Mouse (Mus musculus) embryonic stem cell, embryonic (primary cell): ENCODE results near the gene Slc30a7.

Experiments
- CTCF ChIA-PET, 4 experiments: fragments of 300-600 bp in 2 of 4; fragments of 350-600 bp in 2 of 4; sonication (Branson Sonifier 250); formaldehyde crosslinking; loops; one replicate each; lab custom pipeline; 2022; ENCODE audit warnings: inconsistent platforms in 2 of 4; lab: Charles Lee
- POLR2A ChIA-PET, 4 experiments: fragments of 300-600 bp in 2 of 4; fragments of 350-600 bp in 2 of 4; sonication (Branson Sonifier 250); formaldehyde crosslinking; loops; one replicate each; lab custom pipeline; 2022; ENCODE audit warnings: antibody characterized with exemption in 4 of 4, inconsistent platforms in 1 of 4; lab: Charles Lee

The Slc30a7 gene

DNA sequence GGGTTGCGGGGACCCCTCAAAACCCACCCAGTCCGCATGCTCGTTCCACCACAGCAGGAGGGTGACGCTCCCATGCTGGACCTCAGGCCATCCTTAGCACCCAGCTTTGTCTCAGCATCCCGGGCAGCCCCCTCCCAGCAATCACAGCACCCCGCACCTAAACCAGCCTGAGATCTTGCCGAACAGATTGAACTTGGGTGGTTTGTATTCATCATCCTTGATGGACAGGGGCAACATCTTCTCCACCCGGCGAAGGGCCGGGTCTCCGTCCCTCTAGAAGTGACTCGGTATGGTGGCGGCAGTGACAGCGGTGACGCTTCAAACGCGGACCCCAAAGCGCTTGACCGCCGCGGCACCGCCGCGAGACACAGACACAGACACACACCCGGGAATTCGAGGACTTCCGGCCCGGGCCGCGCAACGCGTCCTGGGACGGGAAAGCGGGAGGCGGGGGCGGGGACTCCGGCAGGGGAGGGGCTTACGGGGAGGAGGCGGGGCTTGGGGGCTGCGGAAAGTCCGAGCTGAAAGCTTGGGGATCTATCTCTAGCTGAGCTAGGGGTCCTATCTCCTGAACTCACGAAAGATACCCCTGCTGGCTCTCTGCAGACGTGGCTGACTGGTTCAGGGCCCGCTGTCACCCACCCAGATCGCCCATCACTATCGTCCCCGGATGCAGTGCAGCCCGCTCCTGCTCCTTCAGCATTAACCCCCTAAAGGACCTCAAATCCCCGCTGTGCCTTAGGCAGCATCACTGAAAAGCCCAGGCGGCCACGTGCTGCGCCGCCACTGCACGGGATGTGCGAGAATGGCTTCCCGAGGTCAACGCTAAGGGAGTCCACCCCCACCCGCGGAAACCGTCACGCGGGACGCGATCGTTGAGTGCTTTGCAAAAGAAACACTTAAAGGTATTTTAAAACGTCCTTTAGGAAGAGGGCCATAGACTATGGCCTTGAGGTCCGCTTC lies at the start of gene Slc30a7, which contains the start of gene Extl2:
TSS of gene Slc30a7 (minus strand) at position 429 of the 963 bp plus-strand sequence.
TSS of gene Extl2 (plus strand) at position 485 of the 963 bp plus-strand sequence.
- ChIA-PET POLR2A (interaction anchor here in 3 of 4 experiments (0.5 to 3.6 kb wide), 39 partner anchors 9 to 854 kb away, joined by 3 to 22 read pairs (median 3); partner anchors contain the start of genes Dph5 (in 2 of the 3), Gpr88 (in 1 of the 3) and Sass6 (in 1 of the 3)), CTCF (interaction anchor here in 3 of 4 experiments (0.6 to 1.7 kb wide), 6 partner anchors 12 to 333 kb away, joined by 3 to 11 read pairs (median 3); no protein-coding TSS in a partner anchor)

- POLR2A ChIA-PET = no interaction called here
Measured at GRCm38 (mm10) chr3:116047034-116047433, 39.8 kb upstream of the Slc30a7 start.

GRCm38 (mm10) chr3:116046000-116046399 lies 38.8 kb upstream of the Slc30a7 start:
- POLR2A ChIA-PET = no interaction called here
- CTCF ChIA-PET = no interaction called here

More at GRCm38 (mm10) chr3:116047034-116047433, 39.8 kb upstream of the Slc30a7 start:
- CTCF ChIA-PET = no interaction called here

DNA sequence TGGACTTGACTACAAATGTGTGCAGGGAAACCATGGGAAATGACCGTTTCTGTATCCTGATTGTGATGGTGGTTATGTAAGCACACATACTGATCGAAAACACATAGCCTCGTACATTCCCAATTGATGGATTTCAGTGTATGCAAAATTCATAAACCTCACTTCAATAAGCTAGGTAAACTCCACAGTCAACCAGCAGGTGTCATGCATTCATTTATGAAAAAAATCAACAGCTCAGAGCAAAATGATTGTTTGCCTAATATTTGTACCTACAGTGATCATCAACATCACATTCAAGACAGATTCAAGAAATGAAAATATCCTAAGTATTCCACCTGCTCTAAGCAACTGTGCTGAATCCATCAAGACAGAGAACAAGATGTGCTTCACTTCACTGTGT lies 33.6 kb upstream of the Slc30a7 start:
- ChIA-PET POLR2A (no interaction called here), CTCF (interaction anchor here in 2 of 4 experiments (1.0 to 2.5 kb wide), 2 partner anchors 197 to 287 kb away, joined by 3 to 11 read pairs; no protein-coding TSS in a partner anchor)

DNA sequence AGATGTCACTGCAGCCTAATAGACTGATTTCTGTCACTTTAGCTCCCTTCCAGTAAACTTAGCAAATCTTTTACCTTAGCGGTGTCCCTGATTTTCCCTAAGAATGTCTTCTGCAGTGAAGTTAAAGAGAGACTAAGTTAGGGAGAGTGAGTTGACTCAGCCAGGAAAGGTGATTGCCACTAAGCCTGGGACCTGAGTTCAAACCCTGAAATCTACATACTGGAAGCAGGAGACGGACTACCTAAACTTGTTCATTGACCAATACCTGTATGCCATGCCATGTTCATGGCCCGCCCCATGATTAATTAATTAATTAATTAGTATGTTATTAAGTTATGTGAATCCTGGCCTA lies 26.6 kb upstream of the Slc30a7 start:
- POLR2A ChIA-PET = interaction anchor here in 3 of 4 experiments (0.6 to 1.0 kb wide), 4 partner anchors 14 to 298 kb away, joined by 3 read pairs; partner anchors contain the start of genes Extl2 (in 1 of the 3) and Slc30a7 (in 1 of the 3)
- CTCF ChIA-PET = interaction anchor here in 3 of 4 experiments (0.6 to 1.8 kb wide), 12 partner anchors 204 to 718 kb away, joined by 3 to 25 read pairs (median 4); no protein-coding TSS in a partner anchor

GRCm38 (mm10) chr3:116033218-116033870 lies 26.1 kb upstream of the Slc30a7 start:
- ChIA-PET POLR2A (interaction anchor here in 3 of 4 experiments (0.6 to 1.0 kb wide), 5 partner anchors 14 to 298 kb away, joined by 3 read pairs; partner anchors contain the start of genes Extl2 (in 1 of the 3) and Slc30a7 (in 1 of the 3)), CTCF (interaction anchor here in 3 of 4 experiments (0.6 to 1.8 kb wide), 12 partner anchors 204 to 718 kb away, joined by 3 to 25 read pairs (median 4); no protein-coding TSS in a partner anchor)

GRCm38 (mm10) chr3:116030152-116030788 lies 23.1 kb upstream of the Slc30a7 start:
- ChIA-PET POLR2A (interaction anchor here in 1 of 4 experiments (0.7 to 0.9 kb wide), 2 partner anchors 9 to 95 kb away, joined by 4 read pairs; no protein-coding TSS in a partner anchor), CTCF (interaction anchor here in 1 of 4 experiments (0.6 kb wide), 1 partner anchor 55 kb away, joined by 3 read pairs; no protein-coding TSS in a partner anchor)

GRCm38 (mm10) chr3:116026996-116027395 lies 19.8 kb upstream of the Slc30a7 start:
- CTCF ChIA-PET = no interaction called here

GRCm38 (mm10) chr3:116025701-116026100 lies 18.5 kb upstream of the Slc30a7 start:
- ChIA-PET CTCF (interaction anchor here in 1 of 4 experiments (0.6 kb wide), 1 partner anchor 725 kb away, joined by 6 read pairs; no protein-coding TSS in a partner anchor), POLR2A (interaction anchor here in 1 of 4 experiments (1.5 kb wide), 1 partner anchor 32 kb away, joined by 7 read pairs; no protein-coding TSS in a partner anchor)

More at GRCm38 (mm10) chr3:116026996-116027395, 19.8 kb upstream of the Slc30a7 start:
- POLR2A ChIA-PET = interaction anchor here in 2 of 4 experiments (0.6 to 1.6 kb wide), 2 partner anchors 20 to 42 kb away, joined by 6 to 7 read pairs; partner anchors contain the start of genes Extl2 (in 1 of the 2) and Slc30a7 (in 1 of the 2)

DNA sequence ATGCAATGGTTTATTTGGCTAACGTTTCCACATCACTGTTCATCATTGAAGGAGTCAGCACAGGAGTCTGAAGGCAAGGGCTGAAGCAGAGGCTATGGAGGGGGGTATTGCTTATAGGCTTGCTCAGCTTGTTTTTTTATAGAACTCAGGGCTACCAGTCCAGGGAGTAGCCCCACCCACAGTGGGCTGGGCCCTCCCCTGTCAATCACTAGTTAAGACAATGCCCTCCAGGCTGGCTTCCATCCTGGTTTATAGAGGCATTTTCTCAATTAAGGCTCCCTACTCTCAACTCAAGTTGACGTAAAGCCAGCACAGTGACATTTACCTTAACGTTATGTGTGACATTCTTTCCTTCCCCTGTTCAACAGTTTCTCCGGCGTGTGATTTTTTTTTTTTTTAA lies 17.5 kb upstream of the Slc30a7 start:
- POLR2A ChIA-PET = interaction anchor here in 2 of 4 experiments (0.7 to 1.5 kb wide), 3 partner anchors 31 to 365 kb away, joined by 3 to 7 read pairs (median 3); no protein-coding TSS in a partner anchor
- CTCF ChIA-PET = interaction anchor here in 2 of 4 experiments (0.7 kb wide), 2 partner anchors 303 to 330 kb away, joined by 3 to 4 read pairs; no protein-coding TSS in a partner anchor

- CTCF ChIA-PET = interaction anchor here in 2 of 4 experiments (0.7 kb wide), 2 partner anchors 304 to 329 kb away, joined by 3 to 4 read pairs; no protein-coding TSS in a partner anchor
- POLR2A ChIA-PET = interaction anchor here in 2 of 4 experiments (0.7 to 1.5 kb wide), 3 partner anchors 30 to 847 kb away, joined by 3 to 7 read pairs (median 3); no protein-coding TSS in a partner anchor
Measured at GRCm38 (mm10) chr3:116024236-116024635, 17.0 kb upstream of the Slc30a7 start.

DNA sequence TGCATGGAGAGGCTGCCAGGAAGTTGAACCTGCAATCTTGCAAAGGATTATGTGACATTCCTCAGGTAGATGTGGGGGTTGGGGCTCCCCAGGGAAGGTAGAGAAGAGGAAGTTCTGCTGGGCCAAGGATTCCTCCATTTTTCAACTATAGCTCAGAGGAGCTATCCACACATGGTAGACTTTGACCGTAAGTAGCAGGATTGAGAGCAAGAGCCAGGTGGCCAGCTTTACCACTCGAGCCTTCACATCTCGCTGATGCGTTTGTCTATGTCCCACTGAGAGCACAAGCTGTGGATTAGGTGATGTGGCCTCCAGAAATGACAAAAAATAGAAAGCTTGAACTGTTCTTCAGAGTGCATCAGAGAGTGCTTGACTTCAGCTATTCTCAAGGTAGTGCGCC lies 11.9 kb upstream of the Slc30a7 start:
- ChIA-PET CTCF (interaction anchor here in 1 of 4 experiments (0.8 kb wide), 1 partner anchor 12 kb away, joined by 3 read pairs; the partner anchor contains the start of genes Extl2 and Slc30a7), POLR2A (interaction anchor here in 2 of 4 experiments (1.0 to 1.7 kb wide), 2 partner anchors 12 to 15 kb away, joined by 3 to 7 read pairs; partner anchors contain the start of genes Extl2 (in 1 of the 2) and Slc30a7 (in 1 of the 2))

DNA sequence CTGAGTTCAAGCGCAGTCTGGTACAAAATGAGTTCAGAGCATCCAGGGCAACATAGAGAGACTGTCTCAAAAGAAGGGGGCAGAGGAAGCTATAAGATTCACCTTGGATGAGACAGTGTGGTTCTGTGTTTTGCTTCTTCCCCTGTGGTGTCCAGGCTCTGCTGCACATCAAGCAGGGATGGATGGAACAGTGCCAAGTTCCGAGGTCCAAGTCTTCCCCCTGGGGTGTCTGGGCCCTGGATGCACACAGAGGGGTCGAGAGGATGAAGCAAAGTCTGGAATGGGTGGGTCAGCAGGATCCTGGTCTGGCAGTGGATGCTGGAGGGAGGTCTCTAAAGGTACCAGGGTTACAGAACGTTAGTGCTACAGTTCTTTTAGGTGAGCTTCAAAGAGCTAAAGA lies 11.4 kb upstream of the Slc30a7 start:
- POLR2A ChIA-PET = interaction anchor here in 3 of 4 experiments (0.6 to 1.7 kb wide), 3 partner anchors 11 to 57 kb away, joined by 3 to 7 read pairs (median 3); partner anchors contain the start of genes Extl2 (in 1 of the 3) and Slc30a7 (in 1 of the 3)
- CTCF ChIA-PET = interaction anchor here in 1 of 4 experiments (0.8 kb wide), 1 partner anchor 11 kb away, joined by 3 read pairs; the partner anchor contains the start of genes Extl2 and Slc30a7

- ChIA-PET CTCF (no interaction called here), POLR2A (interaction anchor here in 1 of 4 experiments (0.7 kb wide), 1 partner anchor 9 kb away, joined by 3 read pairs; the partner anchor contains the start of genes Extl2 and Slc30a7)
Measured at GRCm38 (mm10) chr3:116016116-116016515, 8.9 kb upstream of the Slc30a7 start.

DNA sequence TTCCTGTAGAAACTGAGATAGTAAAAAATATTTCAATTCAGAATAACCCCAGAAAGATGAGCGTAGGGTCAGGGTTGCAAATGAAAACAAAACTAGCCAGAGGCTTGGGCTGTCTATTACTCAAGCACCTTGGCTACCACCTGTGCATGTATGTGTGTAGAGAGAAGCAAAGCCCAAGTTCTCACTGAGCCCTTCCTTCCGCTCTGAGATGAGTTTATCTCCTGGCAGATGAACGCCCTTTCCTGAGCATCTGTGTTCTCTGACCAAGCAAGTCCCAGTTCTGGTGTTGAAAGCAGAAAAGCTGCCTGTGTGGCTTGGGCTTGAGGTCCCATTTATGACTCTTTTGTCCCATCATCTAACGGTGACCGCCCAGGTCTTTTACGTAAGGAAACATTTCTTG lies 7.7 kb upstream of the Slc30a7 start:
- CTCF ChIA-PET = no interaction called here
- POLR2A ChIA-PET = no interaction called here

- ChIA-PET CTCF (no interaction called here), POLR2A (interaction anchor here in 1 of 4 experiments (3.6 kb wide), 1 partner anchor 12 kb away, joined by 22 read pairs; no protein-coding TSS in a partner anchor)
Measured at GRCm38 (mm10) chr3:116009622-116010344, 2.6 kb upstream of the Slc30a7 start.
